Mouse (Mus musculus) urinary bladder, postnatal 36 days (tissue): Measurements from ENCODE around the gene Col4a1.
A peak's percentile ranks its signal among the peaks of the same experiment; 100 is the strongest.

Experiments used
- DNase-seq, 2 experiments: peaks; one replicate each; pipeline ENCODE4 v3.0.0; 2022; ENCODE audit warnings: low spot score in 2 of 2, mixed read lengths in 1 of 2

Col4a1 gene

DNA sequence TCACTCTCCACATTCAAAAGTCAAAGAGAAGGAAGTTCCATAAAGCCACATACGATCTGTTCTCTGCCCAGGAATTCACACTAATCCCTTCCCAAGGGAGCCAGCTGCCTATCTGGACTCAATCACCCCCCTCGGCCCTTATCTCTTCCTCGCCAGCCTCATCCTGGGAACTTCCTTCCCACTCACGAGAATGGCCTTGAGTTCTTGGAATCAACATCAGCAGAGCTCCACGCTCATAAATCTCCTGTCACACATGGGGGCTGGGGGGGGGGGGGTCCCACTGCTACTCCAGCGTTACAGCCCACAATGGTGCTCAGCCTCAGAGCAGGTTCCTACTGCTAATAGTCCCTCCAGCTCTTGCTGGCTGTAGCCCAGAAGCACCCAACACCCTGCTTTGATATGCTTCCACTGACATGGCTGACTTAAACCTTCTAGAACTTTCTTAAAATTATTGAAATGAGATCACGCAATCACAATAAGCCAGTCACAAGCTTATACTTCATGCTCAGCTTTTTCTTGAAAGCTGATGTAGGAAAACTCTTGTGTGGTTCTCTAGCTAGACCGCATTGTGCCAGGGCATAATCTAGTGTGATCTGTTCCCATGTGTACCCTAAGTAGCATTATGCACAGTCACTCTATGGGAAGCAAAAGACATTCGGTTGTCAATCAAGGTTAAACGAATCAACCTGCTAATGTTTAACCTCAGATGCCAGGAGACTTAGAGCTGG lies 78.3 kb downstream of the Col4a1 start:
- no peak for DNase-seq

DNA sequence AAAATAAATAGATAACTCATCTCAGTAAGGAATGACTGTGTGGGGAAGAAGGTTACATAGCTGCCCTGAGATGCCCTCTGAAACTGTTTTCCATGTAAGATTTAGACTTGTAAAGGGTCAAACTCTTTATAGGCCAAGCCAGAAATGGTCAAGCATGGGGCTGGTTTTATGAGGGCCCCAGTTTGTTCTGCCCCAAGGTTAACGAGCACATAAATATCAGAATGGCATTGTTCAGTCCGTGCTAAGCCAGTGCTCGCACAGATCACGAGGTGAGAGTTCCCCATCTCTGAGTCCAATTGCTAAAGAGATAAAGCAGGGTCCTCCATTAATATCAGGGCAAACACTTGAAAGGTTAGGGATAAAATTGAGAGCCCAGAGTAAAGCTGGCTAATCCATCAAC lies 79.6 kb downstream of the Col4a1 start:
- DNase-seq, result no peak

DNA sequence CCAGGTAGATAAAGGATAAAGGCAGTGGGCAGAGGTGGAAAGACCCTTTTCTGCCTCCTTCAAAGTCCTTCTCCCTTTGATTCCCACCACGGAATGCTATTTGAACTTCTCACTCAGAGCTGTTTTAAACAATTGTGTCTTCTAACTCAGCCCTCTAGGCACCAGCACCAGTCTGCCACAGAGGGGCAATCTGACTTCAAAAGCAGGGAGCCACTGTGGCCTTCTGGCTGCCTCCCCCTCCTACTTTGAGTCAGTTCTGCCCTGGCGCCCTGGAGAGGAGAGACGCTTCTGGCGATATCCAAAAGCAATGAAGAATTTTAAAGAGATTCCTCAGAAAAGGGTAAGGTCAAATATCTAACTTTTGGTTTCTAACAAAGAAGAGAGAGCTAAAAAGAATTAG lies 82.3 kb downstream of the Col4a1 start:
- DNase-seq, result no peak

DNA sequence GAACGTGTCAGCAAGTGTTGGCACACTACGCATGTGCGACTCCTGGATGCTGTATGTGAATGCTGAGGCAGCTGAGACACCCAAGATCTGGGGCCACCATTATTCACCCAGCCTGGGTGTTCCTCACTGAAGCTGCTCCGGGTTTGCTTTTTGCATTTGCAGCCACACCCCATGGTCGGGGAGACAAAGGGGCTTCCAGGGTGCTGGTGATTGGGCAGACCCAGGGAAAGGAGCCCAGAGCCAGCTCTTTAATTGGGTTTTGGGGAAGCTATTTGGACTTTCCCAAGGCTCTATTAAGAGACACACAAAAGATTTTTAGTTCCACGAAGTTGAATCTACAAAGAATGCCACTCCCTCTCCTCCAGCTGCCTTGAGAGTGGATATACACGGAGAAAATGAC lies 85.2 kb downstream of the Col4a1 start:
- no peak for DNase-seq

DNA sequence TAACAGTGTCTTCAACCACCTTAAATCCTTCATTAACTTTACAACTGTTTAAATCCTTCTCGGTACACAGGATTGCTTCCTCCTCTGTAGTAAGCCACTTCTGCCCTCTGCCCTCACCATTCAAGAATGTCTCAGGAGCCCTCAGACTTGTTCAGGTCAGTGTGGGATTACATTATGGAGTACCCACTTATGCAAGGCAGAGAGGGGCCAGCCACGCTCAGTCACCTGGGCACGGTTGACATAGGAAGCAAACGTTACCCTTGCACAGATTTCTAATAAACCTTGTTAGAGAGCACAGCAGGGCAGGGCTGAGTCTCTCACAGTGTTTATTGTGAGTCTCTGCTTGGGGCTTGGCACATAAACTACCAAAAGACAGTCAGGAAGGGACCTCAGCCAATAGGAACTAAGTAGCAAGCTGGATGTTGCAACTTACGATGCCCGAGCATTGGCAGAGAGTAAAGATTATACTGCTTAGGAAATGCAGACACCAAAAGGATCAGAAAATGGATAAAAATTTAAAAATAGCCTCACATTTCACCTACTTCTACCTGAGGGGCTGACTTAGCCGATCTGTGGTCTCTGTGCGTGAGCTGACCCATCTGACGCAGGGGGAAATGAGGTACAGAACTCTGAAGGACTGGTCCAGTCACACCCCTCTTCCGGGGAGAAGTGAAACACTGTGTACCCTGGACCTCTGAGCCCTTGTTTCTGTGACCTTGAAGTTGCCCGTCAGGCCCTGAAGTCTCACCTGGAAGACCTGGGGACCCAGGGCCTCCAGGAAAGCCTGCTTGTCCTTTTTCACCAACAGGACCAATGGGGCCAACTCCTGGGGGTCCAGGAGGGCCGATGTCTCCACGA lies 86.8 kb downstream of the Col4a1 start:
- no peak for DNase-seq

DNA sequence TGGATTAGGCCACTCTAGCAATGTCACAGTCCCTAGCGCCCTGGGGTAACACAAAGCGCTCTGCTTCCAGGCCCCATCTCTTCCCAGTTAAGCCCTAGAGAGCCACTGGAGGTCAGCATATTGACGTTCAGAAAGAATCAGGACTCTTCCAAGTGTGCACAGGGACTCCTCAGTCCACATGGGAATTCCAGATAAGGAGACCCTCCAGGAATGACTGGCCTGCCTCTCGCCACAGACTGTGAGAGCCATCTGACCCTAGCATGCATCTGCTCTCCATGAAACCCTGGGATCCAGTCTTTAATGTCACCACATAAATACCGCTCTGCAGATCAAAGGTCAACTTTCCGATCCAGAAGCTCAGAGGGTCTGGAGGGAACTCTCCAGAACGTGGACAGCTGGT lies 88.4 kb downstream of the Col4a1 start:
- DNase-seq, result no peak

DNA sequence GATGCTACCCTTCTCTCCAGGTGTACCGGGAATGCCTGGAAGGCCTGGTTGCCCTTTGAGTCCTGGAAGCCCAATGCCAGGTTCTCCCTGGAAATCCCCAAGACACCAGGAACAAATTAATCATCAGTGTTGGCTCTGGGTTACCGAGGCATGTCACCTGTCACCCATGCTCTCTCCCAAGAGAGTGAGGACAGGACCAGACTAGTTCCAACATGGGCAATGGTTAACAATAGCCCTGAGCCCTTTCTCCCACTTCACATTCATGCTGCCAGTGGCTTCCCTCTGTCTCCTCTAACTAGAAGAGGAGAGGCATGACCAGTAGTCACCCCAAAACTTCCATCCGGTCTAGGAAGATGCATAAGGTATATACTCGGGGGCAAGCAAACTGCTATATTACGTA lies 91.3 kb downstream of the Col4a1 start:
- no peak for DNase-seq

DNA sequence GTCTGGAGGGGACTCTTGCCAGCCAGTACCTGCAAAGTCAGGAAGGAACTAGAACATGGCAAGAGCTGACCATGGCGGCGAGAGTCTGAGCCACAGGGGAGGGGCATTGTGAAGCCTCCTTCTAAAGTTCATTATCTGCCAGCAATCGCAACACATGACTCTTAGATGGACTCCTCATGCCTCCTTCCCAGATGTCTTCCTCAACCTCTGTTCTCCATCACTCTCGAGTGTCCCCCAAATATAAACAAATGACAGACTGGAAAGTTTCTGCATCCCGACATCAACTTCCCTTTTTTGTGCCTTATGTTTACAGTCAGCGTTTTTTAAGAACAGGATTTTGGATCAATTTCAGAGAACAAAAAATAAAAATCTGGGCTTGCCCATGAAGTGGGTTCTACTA lies 93.3 kb downstream of the Col4a1 start:
- DNase-seq, result no peak

DNA sequence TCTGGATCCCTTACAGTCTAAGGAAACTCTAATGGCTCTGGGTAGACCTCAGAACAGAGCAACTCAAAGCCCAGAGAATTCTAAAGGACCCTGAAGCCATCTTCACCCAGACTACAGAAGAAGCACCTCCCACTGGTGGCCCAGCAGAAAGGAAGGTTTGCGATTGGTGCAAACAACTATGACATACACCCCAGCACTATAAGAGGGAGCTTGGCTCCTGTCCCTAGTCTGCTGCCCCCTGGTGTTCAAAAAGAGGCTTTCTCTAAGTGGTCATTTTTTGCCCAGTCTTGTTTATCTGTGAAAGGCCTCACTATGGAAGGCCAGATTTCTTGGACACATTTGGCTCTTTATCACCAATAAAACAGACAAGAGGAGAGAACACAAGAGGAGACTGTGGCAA lies 97.4 kb downstream of the Col4a1 start:
- DNase-seq, result peak; percentile 23 to 27

DNA sequence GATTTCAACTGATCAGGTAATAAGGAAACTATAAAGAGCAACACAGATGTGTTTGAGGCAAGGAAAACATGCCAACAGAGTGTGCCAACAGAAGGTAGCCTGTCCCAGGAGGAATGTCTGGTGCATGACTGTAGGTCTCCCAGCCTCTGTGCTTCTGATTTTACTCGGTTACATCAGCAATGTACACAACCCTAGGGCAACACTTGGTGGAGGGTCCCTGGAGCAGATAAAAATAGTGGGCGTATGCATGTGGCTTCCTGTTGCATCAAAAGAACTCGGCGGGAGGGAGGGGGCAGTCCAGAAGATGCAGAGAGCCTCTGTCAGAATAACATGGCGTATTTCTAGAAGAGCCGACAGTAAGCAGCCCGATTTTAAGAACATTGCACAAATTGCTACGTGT lies 106.1 kb downstream of the Col4a1 start:
- no peak for DNase-seq

DNA sequence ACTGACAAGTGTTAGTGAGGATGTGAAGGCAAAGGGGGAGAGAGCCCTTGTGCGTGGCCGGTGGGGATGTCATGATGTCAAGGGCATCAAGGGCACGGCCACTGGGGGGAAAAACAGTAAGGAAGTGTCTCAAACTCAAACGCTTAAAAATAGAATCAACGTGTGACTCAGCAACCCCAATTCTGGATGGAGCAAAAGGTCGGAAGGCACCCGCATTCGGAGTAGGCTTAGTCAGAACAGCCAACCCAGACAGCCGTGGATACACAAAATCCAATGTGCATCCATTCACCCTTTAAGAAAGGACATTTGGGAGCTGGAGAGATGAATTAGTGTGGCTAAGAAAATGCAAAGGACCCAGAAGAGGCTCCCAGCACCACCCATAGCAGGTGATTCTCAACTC lies 107.1 kb downstream of the Col4a1 start:
- DNase-seq, result no peak

DNA sequence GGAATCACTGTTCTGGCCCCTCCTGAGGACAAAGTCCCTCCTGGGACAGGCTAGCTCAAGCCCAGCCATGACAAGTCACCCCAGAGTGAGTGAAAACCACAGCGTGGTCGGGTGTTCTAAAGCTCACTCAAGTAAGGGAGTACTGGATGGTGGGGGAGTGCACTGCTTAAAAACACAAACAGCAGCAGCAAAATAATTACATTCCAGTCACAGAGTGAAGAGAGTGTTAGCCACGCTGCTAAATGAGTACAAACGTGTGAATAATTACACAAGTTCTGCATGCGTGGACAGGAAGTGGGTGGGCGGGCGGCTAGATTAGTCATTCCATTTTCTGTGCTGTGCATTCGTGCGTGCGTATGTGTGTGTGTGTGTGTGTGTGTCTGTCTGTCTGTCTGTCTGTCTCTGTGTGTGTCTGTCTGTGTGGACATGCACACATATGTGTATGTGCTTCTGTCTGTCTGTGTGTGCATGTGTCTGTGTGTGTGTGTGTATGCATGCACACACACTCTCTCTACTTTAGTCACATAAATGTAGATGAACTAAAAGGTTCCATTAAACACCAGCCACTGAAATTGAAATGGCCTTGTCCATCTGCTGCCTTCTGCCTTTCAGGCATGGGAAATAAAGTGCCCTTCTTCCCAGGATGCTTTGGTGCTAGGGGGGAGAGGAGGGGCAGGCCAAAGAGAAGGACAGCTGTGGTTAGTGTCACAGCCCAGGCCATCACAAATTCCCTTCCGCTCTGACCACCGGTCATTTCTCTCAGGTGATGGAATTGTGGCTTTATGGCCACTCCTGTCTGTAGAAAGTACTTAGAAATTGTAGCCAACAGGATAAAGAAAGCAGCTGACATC lies 109.1 kb downstream of the Col4a1 start:
- no peak for DNase-seq

DNA sequence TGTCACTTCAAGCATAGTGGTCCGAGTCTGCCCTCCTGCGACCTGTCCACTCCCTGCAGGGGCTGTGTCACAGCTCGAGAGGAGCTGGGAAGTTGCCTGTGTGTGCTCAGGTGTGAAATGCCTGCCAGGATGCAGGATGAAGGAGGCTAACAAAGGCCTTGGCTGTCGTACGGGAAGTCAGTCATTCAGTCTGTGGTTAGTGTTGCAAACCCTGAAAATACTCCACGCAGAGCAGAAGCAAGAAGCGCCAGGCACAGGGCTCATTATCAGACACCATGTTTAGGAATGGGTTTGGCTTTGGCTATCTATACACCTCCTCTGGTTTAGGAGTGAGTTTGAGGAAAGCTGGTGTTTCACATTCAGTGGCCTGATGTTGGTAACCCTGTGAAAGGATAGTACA lies 114.0 kb downstream of the Col4a1 start:
- no peak for DNase-seq

DNA sequence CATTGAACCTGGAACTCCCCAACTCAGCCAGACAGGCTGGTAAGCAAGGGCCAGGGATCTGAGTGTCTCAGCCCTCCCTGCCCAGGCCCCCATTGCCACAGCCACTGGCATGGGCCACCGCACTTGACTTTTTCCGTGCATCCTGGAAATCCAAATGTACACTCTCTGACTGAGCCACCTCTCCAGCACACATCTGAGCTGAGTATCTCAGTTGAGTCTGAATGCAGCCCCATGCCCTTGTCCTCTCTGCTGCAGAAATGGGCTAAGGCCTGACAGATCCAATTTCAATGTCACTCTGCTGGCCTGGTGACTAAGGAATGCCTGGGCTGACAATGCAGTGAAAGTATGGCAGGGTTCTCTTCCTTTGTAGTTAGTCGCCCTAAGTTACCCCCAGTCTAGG lies 114.6 kb downstream of the Col4a1 start:
- no peak for DNase-seq

DNA sequence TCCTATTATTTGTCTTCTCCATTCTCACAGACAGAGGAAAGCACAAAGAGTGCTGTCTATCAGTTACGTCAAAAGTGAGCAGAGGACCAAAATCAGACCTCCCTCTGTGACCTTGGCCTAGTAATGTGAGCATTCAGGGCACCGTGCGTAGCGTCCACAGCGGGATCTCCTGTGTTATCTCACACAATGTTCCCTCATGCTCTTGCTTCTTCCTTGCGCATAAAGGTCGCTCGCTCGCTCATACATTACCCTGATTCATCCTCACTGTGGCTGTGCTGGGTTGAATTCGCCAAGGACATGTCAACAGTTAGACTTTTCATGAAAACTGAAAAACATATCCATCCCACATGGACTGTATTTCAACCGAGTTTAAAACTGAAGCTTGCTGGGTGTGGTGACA lies 115.4 kb downstream of the Col4a1 start:
- DNase-seq, result no peak

DNA sequence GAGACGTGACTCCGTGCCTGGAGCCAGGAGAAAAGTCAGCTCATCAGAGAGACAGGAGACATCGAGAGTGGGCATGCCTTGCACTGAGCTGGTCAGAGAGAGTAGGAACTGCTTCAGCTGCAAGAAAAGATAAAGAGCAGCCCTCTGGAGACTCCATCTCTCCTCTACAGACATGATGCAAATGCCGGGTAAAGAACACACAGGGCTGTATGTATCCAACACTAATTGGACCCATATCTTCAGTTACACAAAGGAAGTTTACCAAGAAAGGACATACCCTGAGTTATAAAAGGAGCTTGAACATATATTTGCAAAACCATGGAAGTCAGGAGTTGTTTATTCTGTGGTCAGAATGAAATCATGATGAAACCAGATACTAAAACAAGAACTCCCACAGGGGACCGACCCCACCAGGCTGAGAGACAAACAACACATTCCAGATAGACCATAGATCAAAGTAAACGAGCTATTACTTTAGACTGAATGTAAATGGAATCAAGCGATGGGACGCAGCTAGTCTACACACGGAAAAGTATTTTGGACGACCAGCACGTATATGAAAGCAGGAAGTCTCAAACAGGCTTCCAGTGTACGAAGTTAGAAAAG lies 119.8 kb downstream of the Col4a1 start:
- DNase-seq, result no peak

DNA sequence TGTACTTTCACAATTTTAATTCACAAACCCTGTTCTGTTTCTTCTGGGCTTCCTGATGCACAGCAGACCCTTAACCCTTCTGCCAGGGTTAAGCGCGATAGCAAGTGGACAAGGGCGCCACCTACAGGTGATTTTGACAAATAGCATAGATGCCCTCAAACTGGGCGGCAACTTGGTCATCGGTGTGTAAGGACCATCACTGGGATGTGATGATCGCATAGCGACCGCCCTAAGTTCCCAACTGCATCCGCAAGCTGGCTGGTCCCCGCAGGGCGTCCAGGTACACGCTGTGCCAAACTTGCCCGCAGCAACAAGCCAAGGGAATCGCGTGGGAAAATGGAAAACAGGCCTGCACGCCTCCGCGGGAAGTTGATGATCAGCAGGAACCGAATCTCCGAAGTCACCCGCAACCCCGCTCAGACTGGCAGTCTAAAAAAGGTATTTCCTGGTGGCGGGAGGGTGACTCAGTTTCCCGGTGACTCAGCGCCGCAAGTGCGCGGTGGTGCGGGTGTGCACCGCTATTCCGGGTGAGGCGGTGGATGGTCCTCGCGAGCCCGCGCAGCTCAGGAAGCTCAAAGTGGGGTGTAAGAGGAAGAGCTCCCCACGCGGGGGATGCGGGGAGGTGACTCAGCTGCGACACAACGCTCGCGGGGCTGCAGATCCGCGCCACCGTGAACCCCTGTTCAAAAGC lies 124.9 kb downstream of the Col4a1 start:
- DNase-seq, result peak; percentile 56 to 64

DNA sequence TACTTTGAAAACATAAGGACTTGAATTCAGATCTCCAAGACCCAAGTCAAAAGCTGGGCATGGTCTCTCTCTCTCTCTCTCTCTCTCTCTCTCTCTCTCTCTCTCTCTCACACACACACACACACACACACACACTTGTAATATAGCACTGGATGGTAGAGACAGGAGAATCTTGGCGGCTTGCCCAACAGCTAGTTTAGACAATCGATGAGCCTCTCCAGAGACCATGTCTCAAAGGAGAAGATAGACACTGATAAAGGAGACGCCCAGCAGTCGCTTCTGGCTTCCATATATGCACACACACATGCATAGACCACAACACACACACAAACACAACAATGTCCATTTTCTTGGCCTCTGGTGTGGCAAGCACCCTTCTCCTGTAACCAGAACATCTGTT lies 126.2 kb downstream of the Col4a1 start:
- no peak for DNase-seq

DNA sequence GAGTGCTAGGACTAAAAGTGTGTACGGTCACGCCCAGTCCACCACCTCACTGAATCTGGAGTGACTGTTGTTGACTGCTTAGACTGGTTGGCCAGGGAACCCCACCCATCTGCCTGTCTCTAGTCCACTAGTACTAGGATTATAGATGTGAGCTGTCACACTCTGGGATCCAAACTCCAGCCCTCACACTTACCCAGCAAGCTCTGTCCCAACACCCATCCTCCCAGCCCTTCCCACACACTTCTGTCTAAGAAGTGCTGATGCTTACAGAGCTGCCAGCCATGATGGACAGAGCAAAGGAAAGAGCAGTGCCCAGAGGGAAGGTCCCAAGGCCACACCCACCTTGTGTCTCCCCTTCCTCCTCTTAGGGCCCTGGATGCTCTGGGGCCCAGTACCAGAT lies 127.0 kb downstream of the Col4a1 start:
- DNase-seq, result no peak

DNA sequence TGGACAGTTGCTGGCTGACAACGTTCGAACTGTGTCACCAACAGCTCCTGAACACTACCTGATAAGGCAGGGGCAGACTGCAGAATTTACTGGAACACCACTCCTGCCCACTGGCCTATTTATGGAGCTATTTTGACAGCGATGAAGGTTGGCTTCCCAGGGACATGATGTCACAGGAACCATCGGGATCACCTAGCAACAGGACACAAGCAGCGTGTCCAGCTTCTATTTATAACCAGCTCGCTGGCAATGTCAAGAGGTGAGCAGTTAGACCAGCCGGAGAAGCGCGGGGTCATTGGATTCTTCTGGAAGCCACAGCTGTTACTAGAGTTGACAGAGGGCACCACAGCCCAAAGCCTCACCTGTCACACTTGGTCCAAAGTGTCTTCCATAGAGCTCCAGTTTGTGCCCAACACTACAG lies 129.0 kb downstream of the Col4a1 start:
- no peak for DNase-seq

DNA sequence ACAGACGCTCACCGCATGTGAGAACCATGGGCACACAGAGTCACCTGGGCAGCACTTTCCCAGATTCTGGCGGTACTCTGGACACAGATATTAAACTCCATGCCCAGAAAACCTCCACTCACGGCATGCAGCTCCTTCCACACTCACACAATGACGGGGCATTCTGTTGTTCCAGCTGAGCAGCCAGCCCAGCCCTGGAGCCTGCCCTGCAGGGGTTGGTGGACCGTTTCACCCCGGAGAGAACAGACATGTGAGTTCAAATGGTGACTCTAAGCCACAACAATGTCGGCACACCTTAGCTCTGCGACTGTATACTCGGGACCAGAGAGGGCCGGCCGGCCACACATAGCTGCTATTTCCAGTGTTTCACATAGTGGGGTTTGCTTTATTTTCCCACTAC lies 130.0 kb downstream of the Col4a1 start:
- no peak for DNase-seq

DNA sequence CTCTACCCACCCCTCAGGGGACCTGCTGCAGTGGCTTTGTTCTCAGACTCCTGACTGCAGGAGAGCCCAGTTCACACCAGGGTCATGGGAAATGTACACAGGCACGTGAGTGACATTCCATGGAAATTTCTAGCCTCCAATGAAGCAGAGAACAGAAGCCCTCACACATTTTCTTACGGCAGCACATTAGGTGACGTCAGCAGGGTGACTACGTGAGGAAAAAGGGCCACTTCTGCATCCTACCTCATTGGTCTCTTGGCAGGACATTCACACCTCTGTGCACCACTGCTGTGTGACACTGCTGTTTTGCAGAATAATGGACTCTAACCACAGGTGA lies 130.5 kb downstream of the Col4a1 start:
- no peak for DNase-seq
